Mouse (Mus musculus) G1E-ER4 (cell line): ENCODE results near the gene Tmem52. TPM values are rescaled to one million over a fixed set of nuclear protein-coding genes. Genes with fewer than 3 reads are reported as not detected.

ENCODE experiments used
- GATA1 ChIP-seq: IDR thresholded peaks from one replicate; pipeline ENCODE4 v1.8.0; 2012; ENCODE audit warnings: low read length, inconsistent platforms
- polyA plus RNA-seq: library from polyadenylated mRNA; stranded (reverse); fragments of >175 nt; gene quantifications from 2 replicates; pipeline ENCODE4 v1.2.3, GENCODE M21; 2012

Gene Tmem52
- polyA plus RNA-seq, 1 experiment, result not detected

- TF ChIP-seq GATA1, result no peak
These were observed 812 bp downstream of the Tmem52 start for GRCm38 (mm10) chr4:155469590-155470262.

- no peak for TF ChIP-seq GATA1
These were observed 1.5 kb downstream of the Tmem52 start for GRCm38 (mm10) chr4:155470263-155470953.

GRCm38 (mm10) chr4:155470997-155471396 is 2.1 kb downstream of the Tmem52 start:
- TF ChIP-seq GATA1, result no peak

GRCm38 (mm10) chr4:155471406-155471805 is 2.5 kb downstream of the Tmem52 start:
- no peak for TF ChIP-seq GATA1

- TF ChIP-seq GATA1, result no peak
These were observed 3.9 kb downstream of the Tmem52 start for GRCm38 (mm10) chr4:155472716-155473290.

GRCm38 (mm10) chr4:155473319-155473718 is 4.4 kb downstream of the Tmem52 start:
- no peak for TF ChIP-seq GATA1

- TF ChIP-seq GATA1, result no peak
These were observed 12.6 kb downstream of the Tmem52 start for GRCm38 (mm10) chr4:155481381-155482124.

- TF ChIP-seq GATA1, result no peak
These were observed 13.2 kb downstream of the Tmem52 start for GRCm38 (mm10) chr4:155482125-155482480.

GRCm38 (mm10) chr4:155482733-155483540 is 14.0 kb downstream of the Tmem52 start:
- no peak for TF ChIP-seq GATA1

- no peak for TF ChIP-seq GATA1
These were observed 16.6 kb downstream of the Tmem52 start for GRCm38 (mm10) chr4:155485521-155485920.

- TF ChIP-seq GATA1, result no peak
These were observed 18.8 kb downstream of the Tmem52 start for GRCm38 (mm10) chr4:155487746-155488145.

GRCm38 (mm10) chr4:155488232-155489025 is 19.5 kb downstream of the Tmem52 start:
- no peak for TF ChIP-seq GATA1

GRCm38 (mm10) chr4:155489101-155489970 is 20.4 kb downstream of the Tmem52 start:
- no peak for TF ChIP-seq GATA1
